11 mouse cellular contexts compared by ENCODE assay signal in the genomic region with DNA sequence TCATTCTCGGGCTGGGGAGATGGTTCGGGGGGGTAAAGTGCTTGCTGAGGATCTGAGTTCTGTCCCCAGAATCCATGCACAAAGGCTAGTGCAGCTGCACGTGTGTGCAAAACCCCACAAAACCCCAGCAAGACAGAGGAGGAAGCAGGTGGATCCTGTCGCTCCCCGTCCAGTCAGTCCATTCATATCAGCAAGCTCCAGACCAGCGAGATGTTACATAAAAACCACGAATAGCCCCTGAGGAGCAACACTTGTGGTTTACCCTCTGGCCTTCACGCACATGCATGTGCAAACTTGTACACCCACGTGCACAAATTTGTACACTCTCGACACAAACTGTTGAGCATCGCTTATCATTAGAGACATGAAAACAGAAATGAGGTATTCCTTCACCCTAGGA. TPM values are rescaled to one million over a fixed set of nuclear protein-coding genes. Genes with fewer than 3 reads are reported as not detected.
DNase-seq lines count a peak whose midpoint lies in the region; ATAC-seq and TF ChIP-seq lines count a peak whose summit lies in the region.
"Had no signal": no experiment of that assay in that cellular context is flagged by ENCODE, and none has a peak within 500 bp of the region (broad histone marks: within the 10 kb centered on the region; RNA-seq: fewer than 3 reads in every experiment).

No protein-coding gene starts in this region.

- 8% methylated on average over 11 of the region's 11 CpGs for WGBS in thymus, adult 2 months
- 36% methylated on average over 11 of the region's 11 CpGs for WGBS in liver, embryonic 11.5 days
- WGBS in stomach, postnatal 0 days = 51% methylated on average over 11 of the region's 11 CpGs
- 84% methylated on average over 11 of the region's 11 CpGs for WGBS in hindbrain, postnatal 0 days

- peaks cover 12% of the 10 kb centered on the region for H3K4me1 ChIP-seq in thymus, adult 2 months (replicated peaks; ENCODE audit: control insufficient read depth, insufficient read depth, low read length)
- peaks cover 28% of the 10 kb centered on the region for H3K4me1 ChIP-seq in liver, embryonic 11.5 days (replicated peaks; ENCODE audit: control insufficient read depth, insufficient read depth, low read length)
- H3K4me1 ChIP-seq in stomach, postnatal 0 days (replicated peaks; ENCODE audit: control insufficient read depth, insufficient read depth) = peaks cover 2% of the 10 kb centered on the region; the same call in 1 of the 2 replicates
- no peaks in the 10 kb centered on the region for H3K4me1 ChIP-seq in hindbrain, postnatal 0 days (ENCODE audit: insufficient read depth, low read length)

- peak overlapping the region; percentile 73 for H3K4me2 ChIP-seq in liver, embryonic 11.5 days
- H3K4me2 ChIP-seq in stomach, postnatal 0 days (replicated peaks; ENCODE audit: low read depth) = 0 out of 2 replicates have a peak overlapping the region, but pooled peaks have one; percentile 74
- no peak overlapping the region for H3K4me2 ChIP-seq in hindbrain, postnatal 0 days (ENCODE audit: low read depth, low read length)

- H3K4me3 ChIP-seq in thymus, adult 2 months (ENCODE audit: control insufficient read depth, insufficient read depth, low read length) = no peak overlapping the region
- H3K4me3 ChIP-seq in liver, embryonic 11.5 days (ENCODE audit: low read depth, low read length) = no peak overlapping the region
- no peak overlapping the region for H3K4me3 ChIP-seq in stomach, postnatal 0 days (ENCODE audit: low read depth, low read length)
- no peak overlapping the region for H3K4me3 ChIP-seq in hindbrain, postnatal 0 days (ENCODE audit: low read length)

- no peak overlapping the region for H3K9ac ChIP-seq in liver, embryonic 11.5 days (ENCODE audit: low read depth, low read length)
- H3K9ac ChIP-seq in stomach, postnatal 0 days (ENCODE audit: low read length) = no peak overlapping the region
- H3K9ac ChIP-seq in hindbrain, postnatal 0 days (replicated peaks; ENCODE audit: low read length) = no peak overlapping the region

- H3K27me3 ChIP-seq in thymus, adult 2 months (ENCODE audit: control insufficient read depth, insufficient read depth, low read length) = no peaks in the 10 kb centered on the region
- H3K27me3 ChIP-seq in liver, embryonic 11.5 days (replicated peaks; ENCODE audit: control insufficient read depth, insufficient read depth, low read length) = no peaks in the 10 kb centered on the region
- H3K27me3 ChIP-seq in stomach, postnatal 0 days (ENCODE audit: control insufficient read depth, insufficient read depth, low read length) = no peaks in the 10 kb centered on the region
- no peaks in the 10 kb centered on the region for H3K27me3 ChIP-seq in hindbrain, postnatal 0 days (ENCODE audit: insufficient read depth, low read length)

- no peaks in the 10 kb centered on the region for H3K9me3 ChIP-seq in liver, embryonic 11.5 days (ENCODE audit: control insufficient read depth, low read length)
- H3K9me3 ChIP-seq in stomach, postnatal 0 days (ENCODE audit: control insufficient read depth, low read length) = no peaks in the 10 kb centered on the region
- no peaks in the 10 kb centered on the region for H3K9me3 ChIP-seq in hindbrain, postnatal 0 days (ENCODE audit: low read length)

- no peak for TF ChIP-seq CTCF in thymus, adult 2 months (IDR thresholded peaks at IDR 0.05; ENCODE audit: borderline replicate concordance, control insufficient read depth, extremely low read depth, insufficient read depth, low read length, poor library complexity)
- TF ChIP-seq CTCF in stomach, postnatal 0 days (IDR thresholded peaks at IDR 0.05; ENCODE audit: low read depth) = no peak
- no peak for TF ChIP-seq CTCF in hindbrain, postnatal 0 days (IDR thresholded peaks at IDR 0.05; ENCODE audit: low read depth)

- no peak for TF ChIP-seq POLR2A in thymus, adult 2 months (IDR thresholded peaks at IDR 0.05; ENCODE audit: control insufficient read depth, extremely low read depth, insufficient read depth, low read length, poor library complexity)

- no peak for ATAC-seq in liver, embryonic 11.5 days (replicated peaks; ENCODE audit: low FRiP score)
- no peak for ATAC-seq in stomach, postnatal 0 days (ENCODE audit: low FRiP score, low TSS enrichment)
- no peak for ATAC-seq in hindbrain, postnatal 0 days

- no peak overlapping the region for H3K27ac ChIP-seq in thymus, adult 2 months (ENCODE audit: control insufficient read depth, insufficient read depth, low read length)
- 0 out of 2 replicates have a peak overlapping the region, but pooled peaks have one; percentile 19 for H3K27ac ChIP-seq in liver, embryonic 11.5 days (ENCODE audit: low read depth, low read length)
- no peak overlapping the region for H3K27ac ChIP-seq in stomach, postnatal 0 days (replicated peaks)
- no peak overlapping the region for H3K27ac ChIP-seq in hindbrain, postnatal 0 days

- H3K36me3 ChIP-seq in thymus, adult 2 months (ENCODE audit: control insufficient read depth, insufficient read depth, low read length) = peaks cover 7% of the 10 kb centered on the region; the same call in 1 of the 2 replicates
- peaks cover 4% of the 10 kb centered on the region; the same call in 1 of the 2 replicates for H3K36me3 ChIP-seq in liver, embryonic 11.5 days (ENCODE audit: control insufficient read depth, insufficient read depth, low read length)
- H3K36me3 ChIP-seq in stomach, postnatal 0 days (ENCODE audit: control insufficient read depth, insufficient read depth, low read length) = peaks cover 4% of the 10 kb centered on the region; the same call in 1 of the 2 replicates
- peaks cover 7% of the 10 kb centered on the region; the same call in 1 of the 2 replicates for H3K36me3 ChIP-seq in hindbrain, postnatal 0 days (ENCODE audit: insufficient read depth, low read length)

- intact Hi-C loops in heart, postnatal 36 days (cut with DNase I) = loop anchor here (5.0 kb wide), 1 partner anchor 148 kb away; a partner anchor contains a TSS

- no peak for TF ChIP-seq EP300 in stomach, postnatal 0 days (optimal IDR thresholded peaks at IDR 0.05)

- DNase-seq in heart, adult 11 months = peak; percentile 93
- no peak for DNase-seq in heart, postnatal 36 days
- peak; percentile 11 for DNase-seq in thymus, adult 2 months
- DNase-seq in thymus, postnatal 0 days (ENCODE audit: low spot score) = no peak
- no peak for DNase-seq in liver, embryonic 11.5 days (ENCODE audit: low spot score)
- DNase-seq in stomach, postnatal 0 days (ENCODE audit: low spot score) = no peak
- DNase-seq in left cerebral cortex, adult 11 months (ENCODE audit: low spot score) = no peak
- no peak for DNase-seq in hindbrain, postnatal 0 days (ENCODE audit: low spot score)
- DNase-seq: kidney, adult 2 months; left cerebral cortex, postnatal 4 days; right cerebral cortex, postnatal 14 days had no signal

RNA-seq across cellular contexts. Expression of a gene that starts 2.7 kb away (rescaled TPM):
- total RNA-seq in heart, postnatal 36 days (2021) = 10 to 100 TPM; 65.5 to 68.2 TPM
- 5.1 and 5.5 TPM in 2 replicates for polyA plus RNA-seq in thymus, adult 2 months (2012; rRNA removed)
- polyA plus RNA-seq in thymus, postnatal 0 days (2015; fragmentation: Nextera tagmentation; extraction: Ambion mirVana) = 29.6 and 34.2 TPM in 2 replicates
- 43.0 and 45.5 TPM in 2 replicates for polyA plus RNA-seq in liver, embryonic 11.5 days (2014; fragmentation: Nextera tagmentation; extraction: Ambion mirVana)
- 47.2 and 47.9 TPM in 2 replicates for polyA plus RNA-seq in stomach, postnatal 0 days (2015; fragmentation: Nextera tagmentation; extraction: Ambion mirVana)
- total RNA-seq in hindbrain, postnatal 0 days (2014; rRNA removed) = 10.5 and 13.5 TPM in 2 replicates
- 16.0 and 18.6 TPM in 2 replicates for polyA plus RNA-seq in hindbrain, postnatal 0 days (2015; fragmentation: Nextera tagmentation; extraction: Ambion mirVana)

RNA-seq across cellular contexts. Expression of a gene that starts 34.8 kb away (rescaled TPM):
- total RNA-seq in heart, postnatal 36 days (2021) = 1 to 10 TPM; 8.2 to 9.0 TPM
- polyA plus RNA-seq in thymus, adult 2 months (2012; rRNA removed) = 3.2 and 4.7 TPM in 2 replicates
- 10.8 and 11.3 TPM in 2 replicates for polyA plus RNA-seq in thymus, postnatal 0 days (2015; fragmentation: Nextera tagmentation; extraction: Ambion mirVana)
- 16.6 and 17.5 TPM in 2 replicates for polyA plus RNA-seq in liver, embryonic 11.5 days (2014; fragmentation: Nextera tagmentation; extraction: Ambion mirVana)
- polyA plus RNA-seq in stomach, postnatal 0 days (2015; fragmentation: Nextera tagmentation; extraction: Ambion mirVana) = 11.8 and 12.1 TPM in 2 replicates
- total RNA-seq in hindbrain, postnatal 0 days (2014; rRNA removed) = 2.2 and 5.5 TPM in 2 replicates
- 2.3 and 2.7 TPM in 2 replicates for polyA plus RNA-seq in hindbrain, postnatal 0 days (2015; fragmentation: Nextera tagmentation; extraction: Ambion mirVana)

Comparison
In these comparisons a context has a peak if more than half of its experiments do, and no peak if none do; other contexts are left out.
1. DNase-seq: peak in heart, adult 11 months (single experiment) and thymus, adult 2 months (single experiment); none in heart, postnatal 36 days (0 of 2), thymus, postnatal 0 days (single experiment), liver, embryonic 11.5 days (single experiment), stomach, postnatal 0 days (single experiment), left cerebral cortex, adult 11 months (single experiment) and hindbrain, postnatal 0 days (single experiment).